Mouse (Mus musculus): ENCODE measurements around the gene Vasp.

DNA sequence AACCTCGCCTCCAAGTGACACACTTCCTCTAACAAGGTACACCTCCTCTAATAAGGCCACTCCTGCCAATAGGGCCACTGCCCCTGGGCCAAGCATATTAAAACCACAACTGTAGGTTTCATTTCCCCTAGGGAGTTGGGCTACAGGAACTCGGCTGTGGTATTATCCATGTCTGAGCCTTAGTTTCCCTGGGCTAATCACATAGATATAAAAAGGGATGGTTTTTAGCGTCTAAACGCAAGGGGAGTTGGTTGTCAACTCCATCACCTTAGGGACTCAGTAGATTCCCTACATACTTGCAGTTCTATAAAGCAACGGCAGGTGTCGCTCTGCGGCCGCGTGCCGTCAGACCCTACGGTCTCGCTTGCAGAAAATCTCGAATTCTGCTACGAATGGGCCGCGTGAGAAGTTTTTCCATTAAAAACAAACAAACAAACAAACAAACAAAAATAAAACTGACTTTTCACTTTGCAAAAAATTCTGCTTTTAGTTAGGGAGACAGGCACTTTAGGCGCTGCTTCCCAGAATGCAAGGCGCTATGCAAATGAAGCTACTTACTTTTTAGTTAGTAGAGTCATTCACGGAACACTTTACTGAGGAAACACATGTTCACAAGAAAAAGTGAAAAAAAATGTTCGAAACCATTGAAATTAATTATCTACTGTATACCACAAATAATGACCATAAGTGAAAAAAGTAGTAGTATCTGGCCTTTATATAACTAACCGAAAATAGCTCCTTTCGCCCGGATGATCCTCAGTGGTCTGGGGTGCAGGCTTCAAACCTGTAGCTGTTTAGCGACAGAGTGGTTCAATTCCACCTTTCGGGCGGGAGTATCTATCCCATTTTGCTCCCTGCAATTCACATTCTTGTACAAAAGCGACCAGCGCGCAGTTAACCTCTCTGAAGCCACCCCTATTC lies 29.1 kb upstream of the Vasp start:
- TF ChIP-seq POLR2A (IDR thresholded peaks at IDR 0.05; ENCODE audit: low read depth, low read length) (no peak), CTCF (IDR thresholded peaks at IDR 0.05; ENCODE audit: extremely low read depth, insufficient read length, insufficient replicate concordance, low read depth, low read length) (peak; percentile 99)

Data from small intestine, adult 2 months (tissue).